Mouse (Mus musculus) thymus, adult 2 months (tissue): ENCODE measurements around the gene Ccl11. TPM values are rescaled to one million over a fixed set of nuclear protein-coding genes. Genes with fewer than 3 reads are reported as not detected.

Experiments
- DNase-seq: peaks from one replicate; pipeline ENCODE4 v3.0.0; 2021
- H3K27ac ChIP-seq: fragments of 200-500 bp; 2 replicates; pipeline ENCODE4 v1.5.1; 2012; ENCODE audit warnings: low read length, control low read depth; ENCODE audit not compliant: control insufficient read depth, insufficient read depth
- H3K27me3 ChIP-seq: fragments of 200-500 bp; 2 replicates; pipeline ENCODE4 v1.6.1; 2012; ENCODE audit warnings: mild to moderate bottlenecking, low read length, moderate library complexity, mixed read lengths; ENCODE audit not compliant: control insufficient read depth, insufficient read depth
- H3K36me3 ChIP-seq: fragments of 200-500 bp; 2 replicates; pipeline ENCODE4 v1.6.1; 2012; ENCODE audit warnings: mild to moderate bottlenecking, low read length, moderate library complexity; ENCODE audit not compliant: control insufficient read depth, insufficient read depth
- H3K4me1 ChIP-seq: fragments of 200-500 bp; replicated peaks from 2 replicates; pipeline ENCODE4 v1.6.1; 2012; ENCODE audit warnings: low read length; ENCODE audit not compliant: control insufficient read depth, insufficient read depth
- H3K4me3 ChIP-seq: fragments of 200-500 bp; 2 replicates; pipeline ENCODE4 v1.5.1; 2012; ENCODE audit warnings: mild to moderate bottlenecking, low read length, control low read depth, moderate library complexity; ENCODE audit not compliant: control insufficient read depth, insufficient read depth
- CTCF ChIP-seq: fragments of 200-500 bp; IDR thresholded peaks from 2 replicates; pipeline ENCODE4 v1.5.1; 2012; ENCODE audit warnings: mild to moderate bottlenecking, control low read depth, low read length, moderate library complexity, borderline replicate concordance; ENCODE audit not compliant: control insufficient read depth, poor library complexity, insufficient read depth; ENCODE audit errors: extremely low read depth
- POLR2A ChIP-seq: fragments of 200-500 bp; IDR thresholded peaks from 2 replicates; pipeline ENCODE4 v1.6.1; 2012; ENCODE audit warnings: mild to moderate bottlenecking, low read length, control low read depth, moderate library complexity; ENCODE audit not compliant: control insufficient read depth, poor library complexity, insufficient read depth; ENCODE audit errors: extremely low read depth
- WGBS: fragments of 180-500 bp; shearing (Covaris S2); methylation state at CpG from one replicate; pipeline ENCODE4 v1.1.7; 2018; 5-methylcytosine and 5-hydroxymethylcytosine counted together
- polyA plus RNA-seq: library from polyadenylated mRNA; depleted of rRNA; stranded (reverse); fragments of >200 nt; gene quantifications from 2 replicates; pipeline ENCODE4 v1.2.3, GENCODE M21; 2012

Ccl11 gene
- polyA plus RNA-seq, 1 experiment, result 30.1 TPM

GRCm38 (mm10) chr11:82032678-82033344 is 24.8 kb upstream of the Ccl11 start:
- Histone ChIP-seq H3K27ac (no peak overlapping the region; the same call in 1 of the 2 replicates), H3K4me1 (no peaks in the 10 kb centered on the region)
- 71% methylated on average over 8 of the region's 8 CpGs for WGBS

GRCm38 (mm10) chr11:82034446-82034845 is 23.2 kb upstream of the Ccl11 start:
- H3K4me1 ChIP-seq, result no peaks in the 10 kb centered on the region
- no peaks in the 10 kb centered on the region for H3K36me3 ChIP-seq
- TF ChIP-seq POLR2A, result no peak
- TF ChIP-seq CTCF, result no peak
- H3K27ac ChIP-seq, result no peak overlapping the region
- DNase-seq, result no peak
- 84% methylated on average over 7 of the region's 7 CpGs for WGBS
- no peaks in the 10 kb centered on the region for H3K27me3 ChIP-seq
- H3K4me3 ChIP-seq, result no peak overlapping the region

More at GRCm38 (mm10) chr11:82032678-82033344, 24.8 kb upstream of the Ccl11 start:
- H3K36me3 ChIP-seq, result no peaks in the 10 kb centered on the region
- H3K27me3 ChIP-seq, result no peaks in the 10 kb centered on the region
- no peak for DNase-seq
- no peak for TF ChIP-seq POLR2A
- TF ChIP-seq CTCF, result no peak
- no peak overlapping the region for H3K4me3 ChIP-seq

GRCm38 (mm10) chr11:82035356-82035755 is 22.3 kb upstream of the Ccl11 start, which contains the start of gene Ccl2:
Gene Ccl2 (plus strand): TSS chr11:82035571.
- no peak within 1 kb of the TSS for H3K27ac ChIP-seq

GRCm38 (mm10) chr11:82035857-82036256 is 21.8 kb upstream of the Ccl11 start:
- Histone ChIP-seq H3K36me3 (no peaks in the 10 kb centered on the region), H3K27ac (no peak overlapping the region), H3K4me1 (no peaks in the 10 kb centered on the region), H3K27me3 (no peaks in the 10 kb centered on the region), H3K4me3 (no peak overlapping the region)
- no peak for DNase-seq
- no peak for TF ChIP-seq CTCF
- TF ChIP-seq POLR2A, result no peak
- WGBS, result 91% methylated on average over 2 of the region's 2 CpGs

More at GRCm38 (mm10) chr11:82035356-82035755, 22.3 kb upstream of the Ccl11 start, which contains the start of gene Ccl2:
- no peak for DNase-seq
- Histone ChIP-seq H3K27me3 (no peaks in the 10 kb centered on the region), H3K36me3 (no peaks in the 10 kb centered on the region), H3K4me3 (no peak within 1 kb of the TSS), H3K4me1 (no peaks in the 10 kb centered on the region)
- TF ChIP-seq CTCF, result no peak
- TF ChIP-seq POLR2A, result no peak
- WGBS, result 28% methylated on average over 5 of the region's 5 CpGs

- Histone ChIP-seq H3K4me3 (no peak within 1 kb of the TSS), H3K36me3 (no peaks in the 10 kb centered on the region), H3K27me3 (no peaks in the 10 kb centered on the region), H3K4me1 (no peaks in the 10 kb centered on the region), H3K27ac (no peak within 1 kb of the TSS)
- TF ChIP-seq POLR2A (no peak), CTCF (no peak)
- no peak for DNase-seq
- 35% methylated on average over 2 of the region's 2 CpGs for WGBS
Measured at GRCm38 (mm10) chr11:82038535-82038934, 19.1 kb upstream of the Ccl11 start, which contains the start of gene Gm17268. Gene Gm17268 (minus strand): TSS chr11:82038562.

- WGBS, result 38% methylated on average over 3 of the region's 3 CpGs
- TF ChIP-seq POLR2A (no peak), CTCF (no peak)
- Histone ChIP-seq H3K4me3 (no peak overlapping the region), H3K4me1 (no peaks in the 10 kb centered on the region), H3K27ac (no peak overlapping the region), H3K27me3 (no peaks in the 10 kb centered on the region), H3K36me3 (no peaks in the 10 kb centered on the region)
- no peak for DNase-seq
Measured at GRCm38 (mm10) chr11:82039132-82039660, 18.4 kb upstream of the Ccl11 start.

GRCm38 (mm10) chr11:82041671-82042080 is 15.9 kb upstream of the Ccl11 start:
- no peak overlapping the region for H3K4me3 ChIP-seq
- DNase-seq, result no peak
- 60% methylated on average over 4 of the region's 4 CpGs for WGBS

More at GRCm38 (mm10) chr11:82041671-82042080, 15.9 kb upstream of the Ccl11 start:
- Histone ChIP-seq H3K36me3 (no peaks in the 10 kb centered on the region), H3K4me1 (no peaks in the 10 kb centered on the region), H3K27ac (no peak overlapping the region), H3K27me3 (no peaks in the 10 kb centered on the region)
- TF ChIP-seq CTCF (no peak), POLR2A (no peak)
